Mouse (Mus musculus) kidney, postnatal 25 days (tissue): Measurements from ENCODE around the gene Tmco2.
A peak's percentile ranks its signal among the peaks of the same experiment; 100 is the strongest.
"Not testable (repeated sequence)": the region's sequence is repeated elsewhere in the genome, so short reads cannot be mapped to it uniquely, and the experiment has no call there.

ENCODE experiments used
- DNase-seq, 2 experiments: peaks; one replicate each; pipeline ENCODE4 v3.0.0; 2021; ENCODE audit warnings: mixed read lengths in 2 of 2

Gene Tmco2

GRCm38 (mm10) chr4:121109126-121109525 is at the start of gene Tmco2:
Gene Tmco2 (minus strand): TSS chr4:121109226.
- DNase-seq = no peak

DNA sequence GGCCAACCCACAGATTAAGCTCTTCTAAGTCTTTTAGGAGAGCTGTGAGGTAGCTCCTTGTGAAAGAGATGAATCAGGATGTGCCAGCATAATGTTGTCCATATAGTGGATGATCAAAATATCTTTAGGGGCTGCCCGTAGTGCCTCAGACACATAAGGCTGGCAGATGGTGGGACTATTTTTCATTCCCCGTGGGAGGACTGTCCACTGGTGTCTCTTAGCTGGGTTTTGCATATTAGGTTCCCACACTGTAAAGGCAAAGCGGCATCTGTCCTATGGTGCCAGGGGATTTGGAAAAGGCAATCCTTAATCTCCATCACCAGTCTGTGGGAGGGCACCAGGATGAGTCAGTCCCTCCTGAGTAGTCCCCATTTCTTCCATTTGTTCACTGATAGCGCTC is 5.7 kb downstream of the Tmco2 start:
- no peak for DNase-seq

GRCm38 (mm10) chr4:121097650-121098378 is 11.2 kb downstream of the Tmco2 start, which contains the start of gene Zmpste24:
Gene Zmpste24 (minus strand): TSS chr4:121098241.
- DNase-seq = peak; percentile 87 to 88

DNA sequence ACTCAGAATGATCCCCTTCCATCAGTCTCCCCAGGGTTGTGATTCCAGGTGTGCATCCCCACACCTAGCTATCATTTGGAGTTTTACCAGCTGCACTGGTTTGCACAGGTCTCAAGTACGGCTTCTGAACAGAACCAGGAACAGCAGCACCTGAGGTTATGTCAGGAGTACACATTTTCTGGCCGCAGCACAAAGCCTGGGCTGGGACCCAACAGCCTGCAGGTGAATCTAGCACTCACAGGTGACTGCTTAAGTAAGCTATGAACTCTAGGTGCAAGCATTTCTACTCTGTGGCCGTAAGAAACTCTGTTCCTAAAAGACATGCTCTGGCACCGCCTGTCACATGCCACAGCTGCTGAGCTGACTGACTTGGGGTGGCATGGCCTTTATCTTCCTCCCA is 18.8 kb downstream of the Tmco2 start:
- DNase-seq = peak; percentile 30 to 69

GRCm38 (mm10) chr4:121088696-121089095 is 20.3 kb downstream of the Tmco2 start:
- DNase-seq = no peak

DNA sequence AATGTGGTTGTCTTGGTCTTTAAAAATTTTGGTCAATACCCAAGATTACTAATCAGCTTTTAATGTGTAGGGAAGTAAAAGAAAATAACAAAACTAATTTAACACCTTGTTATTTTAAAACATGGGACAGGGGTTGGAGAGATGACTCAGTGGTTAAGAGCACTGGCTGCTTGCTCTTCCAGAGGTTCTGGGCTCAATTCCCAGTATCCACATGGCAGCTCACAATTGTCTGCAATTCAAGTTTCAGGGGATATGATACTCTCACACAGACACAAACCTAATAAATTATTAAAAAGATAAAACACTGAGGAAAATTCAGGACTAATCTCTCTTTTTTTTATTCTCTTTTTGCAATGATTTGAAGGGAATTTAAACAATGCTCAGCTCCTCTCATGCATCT is 24.5 kb downstream of the Tmco2 start:
- no peak for DNase-seq

DNA sequence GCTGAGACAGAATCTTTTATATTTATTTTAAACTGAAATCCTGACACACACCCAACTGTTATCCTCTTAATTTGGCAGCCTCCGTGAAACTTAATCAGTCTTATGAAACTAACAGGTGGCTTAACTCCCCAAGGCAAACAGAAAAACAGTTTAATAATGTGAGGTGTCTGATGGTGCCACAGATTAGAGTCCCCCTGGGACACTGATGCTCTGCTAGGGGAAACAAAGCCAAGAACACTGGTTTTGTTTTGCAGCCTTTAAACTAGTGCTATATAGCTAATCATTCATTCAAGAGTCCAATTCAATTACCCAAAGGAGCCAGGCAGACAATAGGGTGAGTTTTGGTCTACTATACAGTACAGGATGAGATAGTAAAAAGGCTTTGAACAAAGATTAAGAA is 28.6 kb downstream of the Tmco2 start:
- no peak for DNase-seq

- peak; percentile 52 for DNase-seq
These were observed 30.9 kb downstream of the Tmco2 start for GRCm38 (mm10) chr4:121077915-121078646.

DNA sequence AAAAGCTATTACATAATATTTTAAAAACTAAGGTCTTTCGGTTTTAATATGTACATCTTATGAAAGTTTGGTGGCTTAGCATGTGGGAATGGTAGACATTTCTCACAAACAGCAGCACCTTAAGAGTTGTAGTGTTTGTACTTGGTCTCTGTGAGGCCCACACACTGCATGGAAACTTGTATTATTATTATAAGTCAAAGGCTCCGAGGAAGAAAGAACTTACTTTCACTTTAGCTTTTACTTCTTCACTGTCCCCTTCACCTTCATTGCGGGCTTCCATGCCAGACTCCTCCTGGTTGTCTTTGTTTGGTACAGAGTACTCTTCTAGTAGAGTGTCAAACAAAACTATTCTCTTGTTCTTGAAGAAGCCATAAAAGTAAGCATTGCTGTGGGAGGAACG is 34.8 kb downstream of the Tmco2 start:
- DNase-seq = no peak

GRCm38 (mm10) chr4:121065336-121065735 is 43.7 kb downstream of the Tmco2 start:
- no peak for DNase-seq

GRCm38 (mm10) chr4:121059218-121059617 is 49.8 kb downstream of the Tmco2 start:
- not testable (repeated sequence) for DNase-seq

GRCm38 (mm10) chr4:121057032-121057431 is 52.0 kb downstream of the Tmco2 start:
- no peak for DNase-seq

GRCm38 (mm10) chr4:121056342-121056741 is 52.7 kb downstream of the Tmco2 start:
- DNase-seq = no peak
